Mouse (Mus musculus): ENCODE measurements around the gene Gm10801. TPM values are rescaled to one million over a fixed set of nuclear protein-coding genes. Genes with fewer than 3 reads are reported as not detected.
"Not testable (repeated sequence)": the region's sequence is repeated elsewhere in the genome, so short reads cannot be mapped to it uniquely, and the experiment has no call there.

Gm10801 gene
- polyA plus RNA-seq (2014; fragmentation: Nextera tagmentation; extraction: Ambion mirVana), result not detected in 2 replicates

- H3K9me3 ChIP-seq (ENCODE audit: control insufficient read depth, low read length); H3K4me2 ChIP-seq; H3K27ac ChIP-seq (ENCODE audit: low read depth, low read length); H3K36me3 ChIP-seq (ENCODE audit: control insufficient read depth, insufficient read depth, low read length); DNase-seq (ENCODE audit: low spot score, missing footprints); H3K4me3 ChIP-seq (ENCODE audit: low read depth, low read length); H3K9ac ChIP-seq (ENCODE audit: low read length); ATAC-seq (ENCODE audit: low FRiP score); H3K4me1 ChIP-seq (ENCODE audit: control insufficient read depth, insufficient read depth, low read length); H3K27me3 ChIP-seq (ENCODE audit: control insufficient read depth, insufficient read depth, low read length): not testable (repeated sequence)
- WGBS, result 73% methylated on average over 4 of the region's 5 CpGs
These were observed at the start of gene Gm10801 for GRCm38 (mm10) chr2:98661937-98662336. Gm10801 (plus strand) TSS chr2:98662237.

- ATAC-seq (ENCODE audit: low FRiP score); DNase-seq (ENCODE audit: low spot score, missing footprints); H3K4me3 ChIP-seq (ENCODE audit: low read depth, low read length); H3K9me3 ChIP-seq (ENCODE audit: control insufficient read depth, low read length); H3K36me3 ChIP-seq (ENCODE audit: control insufficient read depth, insufficient read depth, low read length); H3K27me3 ChIP-seq (ENCODE audit: control insufficient read depth, insufficient read depth, low read length); H3K4me2 ChIP-seq; H3K27ac ChIP-seq (ENCODE audit: low read depth, low read length); H3K9ac ChIP-seq (ENCODE audit: low read length); H3K4me1 ChIP-seq (ENCODE audit: control insufficient read depth, insufficient read depth, low read length): not testable (repeated sequence)
- 83% methylated on average over 4 of the region's 4 CpGs for WGBS
These were observed 5.2 kb downstream of the Gm10801 start, which contains the start of gene Gm10800 for GRCm38 (mm10) chr2:98667201-98667600. Gm10800 (minus strand) TSS chr2:98667301.

GRCm38 (mm10) chr2:98697533-98697932 is 35.5 kb downstream of the Gm10801 start:
- H3K9me3 ChIP-seq (ENCODE audit: control insufficient read depth, low read length), result no peaks in the 10 kb centered on the region
- ATAC-seq (ENCODE audit: low FRiP score) (no peak), DNase-seq (ENCODE audit: low spot score, missing footprints) (no peak)
- WGBS, result 91% methylated on average over 1 of the region's 1 CpGs
- no peaks in the 10 kb centered on the region for H3K4me1 ChIP-seq (ENCODE audit: control insufficient read depth, insufficient read depth, low read length)
- H3K4me3 ChIP-seq (ENCODE audit: low read depth, low read length), result no peak overlapping the region
- H3K4me2 ChIP-seq, result no peak overlapping the region
- no peak overlapping the region for H3K9ac ChIP-seq (ENCODE audit: low read length)
- H3K27ac ChIP-seq (ENCODE audit: low read depth, low read length), result no peak overlapping the region
- no peaks in the 10 kb centered on the region for H3K27me3 ChIP-seq (ENCODE audit: control insufficient read depth, insufficient read depth, low read length)
- no peaks in the 10 kb centered on the region for H3K36me3 ChIP-seq (ENCODE audit: control insufficient read depth, insufficient read depth, low read length)

Other genes with a start within 250 kb of the Gm10801 start
- gene Gm10800, start 5.1 kb downstream of the Gm10801 start, polyA plus RNA-seq (2014; fragmentation: Nextera tagmentation; extraction: Ambion mirVana), result 1.00 and 1.4 TPM in 2 replicates